Mouse (Mus musculus) testis, postnatal 10 days (tissue): ENCODE data around the gene Unc93a.
A peak's percentile ranks its signal among the peaks of the same experiment; 100 is the strongest.
"Not testable (repeated sequence)": the region's sequence is repeated elsewhere in the genome, so short reads cannot be mapped to it uniquely, and the experiment has no call there.

Experiments used
- DNase-seq: peaks from one replicate; pipeline ENCODE4 v3.0.0; 2021; ENCODE audit warnings: low spot score

Unc93a gene

GRCm38 (mm10) chr17:13131710-13132109 lies at the start of gene Unc93a:
Gene Unc93a, minus strand, starts transcription at chr17:13131810.
- DNase-seq = not testable (repeated sequence)

- not testable (repeated sequence) for DNase-seq
Measured at GRCm38 (mm10) chr17:13180491-13180890, 48.9 kb upstream of the Unc93a start.

GRCm38 (mm10) chr17:13179021-13179420 lies 47.4 kb upstream of the Unc93a start:
- DNase-seq = not testable (repeated sequence)

- DNase-seq = not testable (repeated sequence)
Measured at GRCm38 (mm10) chr17:13177796-13178195, 46.2 kb upstream of the Unc93a start.

GRCm38 (mm10) chr17:13175609-13176008 lies 44.0 kb upstream of the Unc93a start:
- not testable (repeated sequence) for DNase-seq

GRCm38 (mm10) chr17:13174029-13174428 lies 42.4 kb upstream of the Unc93a start:
- DNase-seq = not testable (repeated sequence)

- DNase-seq = not testable (repeated sequence)
Measured at GRCm38 (mm10) chr17:13173578-13173977, 42.0 kb upstream of the Unc93a start.

- DNase-seq = not testable (repeated sequence)
Measured at GRCm38 (mm10) chr17:13146128-13146527, 14.5 kb upstream of the Unc93a start.

GRCm38 (mm10) chr17:13144580-13145215 lies 13.1 kb upstream of the Unc93a start:
- not testable (repeated sequence) for DNase-seq

GRCm38 (mm10) chr17:13142665-13143064 lies 11.1 kb upstream of the Unc93a start:
- not testable (repeated sequence) for DNase-seq

- DNase-seq = not testable (repeated sequence)
Measured at GRCm38 (mm10) chr17:13135356-13135755, 3.7 kb upstream of the Unc93a start.

GRCm38 (mm10) chr17:13132352-13132751 lies 742 bp upstream of the Unc93a start:
- not testable (repeated sequence) for DNase-seq

- DNase-seq = not testable (repeated sequence)
Measured at GRCm38 (mm10) chr17:13129737-13130465, 1.7 kb downstream of the Unc93a start.

GRCm38 (mm10) chr17:13129324-13129723 lies 2.3 kb downstream of the Unc93a start:
- not testable (repeated sequence) for DNase-seq

- not testable (repeated sequence) for DNase-seq
Measured at GRCm38 (mm10) chr17:13124241-13124640, 7.4 kb downstream of the Unc93a start.

GRCm38 (mm10) chr17:13123308-13124038 lies 8.1 kb downstream of the Unc93a start:
- DNase-seq = not testable (repeated sequence)

- not testable (repeated sequence) for DNase-seq
Measured at GRCm38 (mm10) chr17:13112504-13113291, 18.9 kb downstream of the Unc93a start.

GRCm38 (mm10) chr17:13106563-13106962 lies 25.0 kb downstream of the Unc93a start:
- peak; percentile 45 for DNase-seq

GRCm38 (mm10) chr17:13092960-13093359 lies 38.6 kb downstream of the Unc93a start:
- DNase-seq = not testable (repeated sequence)

GRCm38 (mm10) chr17:13092100-13092764 lies 39.4 kb downstream of the Unc93a start:
- not testable (repeated sequence) for DNase-seq

GRCm38 (mm10) chr17:13091510-13091909 lies 40.1 kb downstream of the Unc93a start:
- DNase-seq = not testable (repeated sequence)
